Mouse (Mus musculus) spleen, postnatal 0 days (tissue): Measurements from ENCODE around the gene P2rx6. TPM values are rescaled to one million over a fixed set of nuclear protein-coding genes. Genes with fewer than 3 reads are reported as not detected.

Source experiments
- polyA plus RNA-seq: library from polyadenylated mRNA; unstranded; fragments of >200 nt; fragmentation: Nextera tagmentation; extraction: Ambion mirVana; gene quantifications from 2 replicates; pipeline ENCODE4 v1.2.1, GENCODE M21; 2015

P2rx6 gene
- 0.31 and 0.46 TPM in 2 replicates for polyA plus RNA-seq

GRCm38 (mm10) chr16:17561751-17562208 lies at the start of gene P2rx6:
Gene P2rx6 (plus strand): TSS chr16:17561885.

GRCm38 (mm10) chr16:17530640-17531288 lies 30.9 kb upstream of the P2rx6 start, which contains the start of gene Thap7:
Gene Thap7 (minus strand): TSS chr16:17531136.

GRCm38 (mm10) chr16:17561128-17561750 lies 446 bp upstream of the P2rx6 start, which contains the start of gene Lrrc74b:
Gene Lrrc74b (minus strand): TSS chr16:17561247.

GRCm38 (mm10) chr16:17583064-17583463 lies 21.4 kb downstream of the P2rx6 start, which contains the start of gene Slc7a4:
Gene Slc7a4 (minus strand): TSS chr16:17583214.

GRCm38 (mm10) chr16:17619198-17620105 lies 57.8 kb downstream of the P2rx6 start, which contains the start of gene Smpd4:
Gene Smpd4 (plus strand): TSS chr16:17619354.

Other genes with a start within 250 kb of the P2rx6 start
- 0.20 and 0.22 TPM in 2 replicates for gene Serpind1, start 230.5 kb upstream of the P2rx6 start, polyA plus RNA-seq
- 8.5 and 10.5 TPM in 2 replicates for gene Snap29, start 155.9 kb upstream of the P2rx6 start, polyA plus RNA-seq
- 16.3 and 16.5 TPM in 2 replicates for gene Pi4ka, start 155.6 kb upstream of the P2rx6 start, polyA plus RNA-seq
- gene Crkl, start 109.9 kb upstream of the P2rx6 start, polyA plus RNA-seq = 26.2 and 31.2 TPM in 2 replicates
- gene Aifm3, start 72.3 kb upstream of the P2rx6 start, polyA plus RNA-seq = 0.10 TPM in 1 of 2 replicates, not detected in the other
- 29.0 and 30.3 TPM in 2 replicates for gene Lztr1, start 53.2 kb upstream of the P2rx6 start, polyA plus RNA-seq
- 38.8 and 39.1 TPM in 2 replicates for gene Thap7, start 30.7 kb upstream of the P2rx6 start, polyA plus RNA-seq
- gene Lrrc74b, start 638 bp upstream of the P2rx6 start, polyA plus RNA-seq = 0.12 and 0.36 TPM in 2 replicates
- 6.8 and 7.6 TPM in 2 replicates for gene Slc7a4, start 21.3 kb downstream of the P2rx6 start, polyA plus RNA-seq
- gene Smpd4, start 57.5 kb downstream of the P2rx6 start, polyA plus RNA-seq = 19.3 and 19.6 TPM in 2 replicates
- gene Ccdc74a, start 84.6 kb downstream of the P2rx6 start, polyA plus RNA-seq = 17.1 and 17.8 TPM in 2 replicates
- gene Med15, start 171.0 kb downstream of the P2rx6 start, polyA plus RNA-seq = 22.2 and 23.2 TPM in 2 replicates
- gene Klhl22, start 197.7 kb downstream of the P2rx6 start, polyA plus RNA-seq = 15.6 and 18.8 TPM in 2 replicates
- gene Scarf2, start 235.4 kb downstream of the P2rx6 start, polyA plus RNA-seq = 7.2 and 9.4 TPM in 2 replicates